Mouse (Mus musculus): ENCODE results near the gene Mmp14. TPM values are rescaled to one million over a fixed set of nuclear protein-coding genes. Genes with fewer than 3 reads are reported as not detected.

Gene Mmp14
- total RNA-seq, 2 experiments from 2014 or later = 39.1 to 41.0 TPM

DNA sequence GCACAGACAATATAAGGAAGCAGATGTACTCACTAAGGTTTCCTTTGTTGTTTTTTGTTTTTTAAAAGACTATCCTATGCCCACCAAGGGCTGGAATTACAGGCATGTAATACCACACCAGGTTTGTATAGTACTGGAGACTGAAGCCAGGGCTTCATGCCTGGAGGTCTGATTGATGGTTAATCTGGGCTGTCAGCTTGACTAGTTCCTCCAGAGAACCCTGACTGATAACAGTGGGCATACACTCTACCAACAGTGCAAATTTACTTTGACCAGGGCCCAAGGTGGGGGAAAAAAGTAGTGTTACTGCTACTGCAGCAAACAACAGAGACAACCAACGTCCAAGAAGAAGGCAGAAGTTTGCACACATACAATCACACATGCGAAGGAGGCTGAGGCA, 40.1 kb downstream of the Mmp14 start:
- no peak for DNase-seq (ENCODE audit: low spot score in 2 of 2)

DNA sequence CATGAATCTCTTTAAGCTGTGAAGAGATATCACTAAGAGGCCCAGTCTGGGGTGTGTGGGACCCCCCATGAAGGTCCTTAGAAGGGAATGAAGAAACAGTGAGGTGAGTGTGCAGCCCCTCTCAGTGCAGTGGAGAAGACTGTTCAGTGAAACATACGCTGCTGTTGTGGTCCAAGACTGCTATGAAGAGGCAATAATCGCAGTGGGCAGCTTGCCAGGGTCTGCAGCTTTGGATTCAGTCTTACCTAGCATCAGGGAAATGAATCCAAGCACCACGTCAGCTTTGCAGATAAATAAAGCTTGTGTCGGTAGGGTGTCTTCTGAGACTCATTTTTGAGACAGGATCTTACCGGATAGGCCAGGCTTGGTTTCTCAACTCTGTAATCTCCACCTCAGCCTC, 41.3 kb downstream of the Mmp14 start:
- DNase-seq (ENCODE audit: low spot score in 2 of 2) = no peak

DNA sequence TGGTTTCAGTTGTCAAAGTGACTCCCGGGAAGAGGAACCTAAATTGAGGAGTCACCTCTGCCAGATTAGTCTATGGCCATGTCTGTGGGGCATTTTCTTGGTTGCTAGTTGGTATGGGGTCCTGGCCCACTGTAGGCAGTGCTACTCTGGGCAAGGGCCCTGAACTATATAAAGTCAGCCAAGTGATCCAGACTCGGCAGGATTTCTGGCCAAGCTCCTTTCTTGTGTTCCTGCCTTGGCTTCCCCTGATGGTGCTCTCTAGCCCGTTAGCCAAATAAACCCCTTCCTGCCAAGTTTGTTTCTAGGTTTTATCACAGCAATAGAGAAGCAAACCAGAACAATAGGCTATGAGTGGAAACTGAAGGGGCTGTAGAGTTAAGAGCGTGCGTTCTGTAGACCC, 43.3 kb downstream of the Mmp14 start:
- no peak for DNase-seq (ENCODE audit: low spot score in 2 of 2)

DNA sequence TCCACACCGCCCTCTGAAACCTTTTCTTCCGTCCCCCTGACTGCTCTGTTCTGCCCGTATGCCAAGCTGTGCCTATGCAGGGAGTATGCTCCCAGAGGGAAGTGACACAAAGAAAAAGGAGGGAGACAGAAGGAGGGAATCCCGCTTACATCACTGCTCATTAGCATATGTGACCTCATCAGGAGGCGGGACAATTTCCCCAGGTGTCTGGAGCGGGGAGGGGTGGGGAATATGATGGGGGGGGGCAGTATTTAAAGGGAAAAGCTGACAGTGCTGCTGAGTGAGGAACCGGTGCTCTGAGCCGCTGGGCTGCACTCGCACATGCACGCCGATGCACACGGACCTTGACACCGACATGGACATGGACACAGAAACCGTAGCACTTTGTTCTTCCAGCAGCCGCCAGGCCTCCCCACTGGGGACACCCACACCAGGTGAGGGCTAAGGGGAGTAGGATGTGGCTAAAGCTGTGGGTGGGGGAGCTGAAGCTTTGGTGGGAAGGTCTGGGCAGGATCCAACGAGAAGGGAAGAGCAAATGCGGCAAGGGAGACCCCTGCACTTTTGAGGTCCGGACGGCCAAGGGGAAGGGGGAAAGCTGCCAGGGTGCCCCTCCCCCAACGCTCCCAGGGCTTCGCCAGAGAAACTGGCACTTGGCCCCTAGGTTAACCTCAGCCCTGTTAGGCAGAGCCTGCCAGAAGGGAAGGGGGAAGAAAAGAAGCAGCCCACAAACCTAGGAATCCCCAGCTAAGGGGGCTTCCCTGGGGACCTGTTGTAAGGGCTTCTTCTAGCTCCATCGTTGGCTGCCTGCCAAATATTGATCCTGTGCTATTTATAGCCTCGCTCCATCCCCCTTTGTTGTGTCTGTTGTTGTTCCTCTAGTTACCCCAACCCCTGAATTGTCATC, 44.8 kb downstream of the Mmp14 start, which contains the start of gene Rem2:
Rem2 (plus strand) TSS at position 160 of the 904 bp plus-strand sequence.
- peak; percentile 47 to 64 for DNase-seq (ENCODE audit: low spot score in 2 of 2)

DNA sequence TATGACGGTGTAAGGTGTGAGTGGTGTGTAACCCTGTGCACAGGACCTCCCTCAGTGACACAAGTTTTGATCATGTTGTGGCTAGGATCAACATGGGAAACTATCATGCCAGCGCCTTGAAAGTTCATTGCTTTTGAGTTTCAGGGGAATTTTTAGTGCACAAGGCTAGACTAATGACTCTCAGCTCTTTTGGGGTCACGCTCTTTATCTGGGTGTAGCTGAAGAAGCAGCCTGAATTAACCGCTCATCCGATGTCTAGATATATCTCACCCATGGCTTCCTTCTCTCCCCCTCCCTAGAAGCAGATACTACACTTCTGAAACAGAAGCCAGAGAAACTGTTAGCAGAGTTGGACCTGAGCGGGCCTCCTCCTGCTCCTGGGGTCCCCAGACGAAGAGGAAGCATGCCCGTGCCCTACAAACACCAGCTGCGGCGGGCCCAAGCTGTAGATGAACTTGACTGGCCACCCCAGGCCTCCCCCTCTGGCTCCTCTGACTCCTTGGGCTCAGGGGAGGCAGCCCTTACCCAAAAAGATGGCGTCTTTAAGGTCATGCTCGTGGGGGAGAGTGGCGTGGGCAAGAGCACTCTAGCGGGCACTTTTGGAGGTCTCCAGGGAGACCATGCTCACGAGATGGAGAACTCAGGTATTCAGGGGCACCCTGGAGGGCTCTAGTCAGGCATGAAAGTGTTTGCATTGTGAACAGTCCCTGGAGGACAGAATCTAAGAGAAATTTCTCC, 45.9 kb downstream of the Mmp14 start:
- no peak for DNase-seq (ENCODE audit: low spot score in 2 of 2)

DNA sequence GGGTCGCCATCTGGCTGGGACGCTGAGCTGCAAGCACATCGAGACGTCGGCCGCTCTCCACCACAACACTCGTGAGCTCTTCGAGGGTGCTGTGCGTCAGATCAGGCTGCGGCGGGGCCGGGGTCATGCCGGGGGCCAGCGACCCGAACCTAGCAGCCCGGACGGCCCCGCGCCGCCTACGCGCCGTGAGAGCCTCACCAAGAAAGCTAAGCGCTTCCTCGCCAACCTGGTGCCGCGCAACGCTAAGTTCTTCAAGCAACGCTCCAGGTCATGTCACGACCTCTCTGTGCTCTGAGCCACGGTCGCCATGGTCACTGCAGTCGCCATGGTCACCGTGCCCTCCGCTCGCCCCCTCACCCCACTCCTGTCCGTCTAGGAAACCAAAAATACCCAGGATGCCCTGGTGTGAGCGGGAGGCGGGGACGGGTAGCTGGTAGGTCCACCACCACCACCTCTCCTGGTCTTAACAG, 48.1 kb downstream of the Mmp14 start:
- no peak for DNase-seq (ENCODE audit: low spot score in 2 of 2)

DNA sequence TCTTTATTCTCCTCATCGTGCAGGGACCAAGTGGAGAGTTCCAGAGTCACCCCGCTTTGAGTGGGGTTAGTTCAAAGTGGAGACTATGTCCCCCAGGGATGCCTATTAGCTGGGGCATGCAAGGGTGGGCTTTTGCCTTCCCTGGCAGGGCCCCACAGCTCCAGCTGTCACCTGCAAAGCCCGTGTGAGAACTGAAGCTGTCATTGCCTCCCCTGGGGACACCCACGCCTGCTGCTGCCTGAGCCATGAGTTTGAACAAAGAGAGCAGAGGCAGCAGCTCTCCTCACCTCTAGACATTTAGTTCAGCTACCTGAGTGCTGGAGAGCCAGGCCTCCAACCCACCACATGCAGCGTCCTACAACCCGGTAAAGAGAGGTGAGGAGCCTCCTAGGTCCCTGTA, 49.3 kb downstream of the Mmp14 start:
- DNase-seq (ENCODE audit: low spot score in 2 of 2) = no peak

DNA sequence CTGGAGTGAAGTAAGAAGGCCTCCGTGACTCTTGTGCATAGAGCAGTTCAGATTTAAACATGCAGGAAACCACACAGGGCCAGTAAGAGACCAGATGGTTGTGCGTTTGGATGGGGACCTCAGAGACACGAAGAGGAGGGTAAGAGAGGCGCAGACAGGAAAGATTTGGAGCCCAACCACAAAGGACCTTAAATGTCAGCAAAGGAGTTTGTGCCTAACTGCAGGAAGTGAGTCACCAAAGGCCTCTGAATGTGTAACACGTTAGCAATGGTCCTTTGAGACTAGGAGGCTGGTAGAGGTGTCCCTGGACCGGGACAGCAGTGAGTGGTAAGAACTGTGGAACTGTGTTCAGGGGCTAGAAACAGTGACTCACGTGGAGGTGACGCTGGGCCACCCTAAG, 50.0 kb downstream of the Mmp14 start:
- DNase-seq (ENCODE audit: low spot score in 2 of 2) = no peak

DNA sequence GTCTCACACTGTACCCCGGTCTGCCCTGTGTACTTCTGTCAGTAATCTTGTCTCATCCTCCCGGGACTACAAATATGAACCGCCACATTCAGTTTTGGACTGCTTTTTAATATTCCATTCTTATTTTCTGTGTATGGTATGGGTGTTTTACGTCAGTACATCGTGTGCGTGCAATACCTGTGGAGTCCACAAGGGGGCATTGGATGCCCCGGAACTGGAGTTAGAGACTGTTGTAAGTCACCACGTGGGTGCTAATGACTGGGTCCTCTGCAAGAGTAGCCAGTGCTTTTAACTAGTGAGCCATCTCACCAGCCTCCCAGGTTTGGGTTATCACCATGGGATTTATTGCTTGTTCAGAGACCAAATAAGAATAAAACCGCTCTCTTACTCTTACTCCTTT, 51.1 kb downstream of the Mmp14 start:
- peak; percentile 44 to 46 for DNase-seq (ENCODE audit: low spot score in 2 of 2)

DNA sequence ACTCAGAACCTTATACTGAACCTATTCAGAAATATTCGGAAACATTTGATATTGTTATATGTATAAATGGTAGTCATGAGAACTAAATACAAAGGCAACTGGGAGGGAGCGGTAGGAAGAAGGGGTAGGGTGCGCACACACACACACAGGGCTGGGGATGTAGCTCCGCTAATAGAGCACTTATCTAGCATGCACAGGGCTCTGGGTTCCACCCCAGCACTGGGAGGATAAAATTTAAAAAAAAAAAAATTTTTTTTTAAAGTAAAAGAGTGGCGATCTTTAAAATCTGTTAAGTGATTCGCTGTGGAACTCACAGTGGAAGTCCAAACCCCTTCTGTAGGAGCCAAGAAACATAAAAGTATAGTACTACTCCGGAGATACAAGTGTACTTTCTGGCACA, 54.5 kb downstream of the Mmp14 start:
- no peak for DNase-seq (ENCODE audit: low spot score in 2 of 2)

DNA sequence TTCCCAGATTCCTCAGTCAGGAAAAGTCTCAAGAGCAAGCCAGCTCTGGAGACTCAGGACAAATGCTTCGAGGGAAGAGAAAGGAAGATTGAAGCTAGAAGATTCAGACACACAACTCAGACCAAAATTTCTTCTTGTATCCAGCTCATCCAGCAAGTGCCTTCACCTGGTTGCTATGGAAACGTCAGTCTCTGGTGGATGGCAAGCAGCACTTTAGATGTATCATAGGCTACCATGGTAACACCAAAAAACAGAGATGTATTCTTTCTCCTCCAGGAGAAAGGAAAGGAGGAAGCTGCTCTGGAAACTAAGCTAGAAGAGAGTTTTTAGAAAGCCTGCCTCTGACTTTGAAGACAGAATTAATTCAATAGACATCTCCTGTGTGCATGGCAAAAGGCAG, 56.3 kb downstream of the Mmp14 start:
- no peak for DNase-seq (ENCODE audit: low spot score in 2 of 2)

DNA sequence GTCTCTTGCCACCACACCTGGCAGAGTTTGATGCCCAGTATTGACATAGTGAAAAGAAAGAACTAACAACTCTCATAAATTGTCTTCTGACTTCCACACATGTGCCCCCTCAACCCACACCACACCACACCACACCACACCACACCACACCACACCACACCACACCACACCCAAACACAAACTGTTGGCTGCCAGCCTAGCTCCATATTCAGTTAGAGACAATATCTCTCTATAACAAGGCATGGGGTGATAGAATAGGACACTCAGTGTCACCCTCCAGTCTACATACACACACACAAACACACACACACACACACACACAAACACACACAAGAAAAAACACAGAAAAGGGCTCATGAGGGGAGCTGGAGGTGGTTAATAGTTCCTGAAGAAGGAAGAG, 56.9 kb downstream of the Mmp14 start:
- no peak for DNase-seq (ENCODE audit: low spot score in 2 of 2)

DNA sequence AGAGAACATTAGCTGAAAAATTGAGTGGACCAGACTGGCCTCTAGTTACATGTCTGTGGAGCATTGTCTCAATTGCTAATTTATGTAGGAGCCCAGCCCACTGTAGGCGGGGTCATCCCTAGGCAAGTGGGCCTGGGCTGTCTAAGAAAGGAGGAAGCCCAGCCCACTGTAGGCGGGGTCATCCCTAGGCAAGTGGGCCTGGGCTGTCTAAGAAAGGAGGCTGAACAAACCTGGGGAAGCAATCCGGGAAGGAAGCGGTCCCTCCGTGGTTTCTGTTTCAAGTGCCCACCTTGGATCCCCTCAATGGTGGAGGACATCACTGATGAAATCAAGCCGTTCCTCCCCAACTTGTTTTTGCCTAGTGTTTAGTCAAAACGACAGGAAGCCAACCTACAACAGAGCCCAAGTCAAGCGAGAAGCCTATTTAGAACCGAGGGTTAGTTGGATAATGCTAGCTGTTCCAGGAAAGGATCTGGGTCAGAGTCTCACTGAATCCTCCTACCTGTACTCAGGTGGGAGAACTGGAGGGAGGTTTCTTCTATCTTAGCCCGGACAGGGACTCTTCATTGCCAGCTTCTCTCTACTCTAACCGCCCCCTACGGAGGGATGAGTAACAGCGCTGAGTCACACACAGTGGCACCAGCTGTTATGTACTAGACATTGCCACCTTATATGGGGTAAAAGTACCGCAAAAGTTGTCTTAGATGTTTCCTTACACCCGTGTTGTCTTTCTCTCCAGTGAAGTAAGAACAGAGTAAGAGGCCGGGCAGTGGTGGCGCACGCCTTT, 61.1 kb downstream of the Mmp14 start:
- DNase-seq (ENCODE audit: low spot score in 2 of 2) = no peak

DNA sequence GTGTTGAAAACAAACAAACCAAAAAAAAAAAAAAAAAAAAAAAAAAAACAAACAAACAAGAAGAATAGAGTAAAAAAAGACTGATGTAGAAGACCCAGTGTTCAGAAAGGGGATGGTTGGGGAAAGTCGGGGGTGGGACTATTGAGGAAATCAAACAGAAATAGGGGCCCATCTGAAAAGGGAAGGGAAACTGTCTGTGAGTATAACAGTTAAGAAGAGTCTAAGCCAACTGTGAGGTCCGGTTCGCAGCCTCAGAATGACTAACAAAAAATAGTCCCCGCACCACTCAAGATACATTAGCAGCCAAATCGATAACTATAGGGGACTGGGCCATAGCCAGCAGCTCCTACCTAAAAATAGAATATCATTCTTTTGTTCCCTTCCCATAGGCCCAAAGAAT, 61.8 kb downstream of the Mmp14 start:
- no peak for DNase-seq (ENCODE audit: low spot score in 2 of 2)

DNA sequence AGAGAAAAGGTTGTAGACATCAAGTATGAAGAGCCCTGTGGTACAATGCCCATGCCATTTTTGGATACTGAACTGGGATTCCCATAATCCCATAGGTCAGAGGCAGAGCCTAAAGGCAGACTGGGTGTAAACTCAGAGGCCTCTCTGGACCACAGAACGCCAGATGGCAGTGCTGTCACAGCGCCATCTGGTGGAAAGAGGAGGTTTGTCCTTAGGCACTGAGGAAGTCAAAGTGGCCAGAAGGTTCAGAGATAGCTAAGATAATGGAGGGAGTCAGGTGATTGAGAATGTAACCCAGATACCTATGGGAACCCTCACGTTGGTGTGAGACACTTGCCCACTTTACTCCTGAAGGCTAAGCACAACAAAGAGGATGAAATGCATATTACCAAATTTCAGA, 62.8 kb downstream of the Mmp14 start:
- peak; percentile 53 to 69 for DNase-seq (ENCODE audit: low spot score in 2 of 2)

Other genes starting within 250 kb of the Mmp14 start
- 100 to 1,000 TPM; 127 TPM for gene Dad1, start 177.5 kb upstream of the Mmp14 start, total RNA-seq (2021)
- gene Abhd4, start 177.4 kb upstream of the Mmp14 start, total RNA-seq (2021) = 10 to 100 TPM; 45.1 to 49.8 TPM
- not detected for gene Olfr49, start 146.7 kb upstream of the Mmp14 start, total RNA-seq (2021)
- gene Oxa1l, start 70.8 kb upstream of the Mmp14 start, total RNA-seq (2021) = 10 to 100 TPM; 69.3 to 70.0 TPM
- 1 to 10 TPM; 2.5 to 2.7 TPM for gene Slc7a7, start 13.8 kb upstream of the Mmp14 start, total RNA-seq (2021)
- 100 to 1,000 TPM; 109 to 138 TPM for gene Mrpl52, start 4.7 kb upstream of the Mmp14 start, total RNA-seq (2021)
- gene Lrp10, start 32.5 kb downstream of the Mmp14 start, total RNA-seq (2021) = 10 to 100 TPM; 40.3 to 42.2 TPM
- 10 to 100 TPM; 26.9 to 31.5 TPM for gene Rem2, start 44.5 kb downstream of the Mmp14 start, total RNA-seq (2021)
- gene Prmt5, start 85.9 kb downstream of the Mmp14 start, total RNA-seq (2021) = 10 to 100 TPM; 82.2 to 91.8 TPM
- 1 to 10 TPM; 4.7 to 6.7 TPM for gene Haus4, start 123.0 kb downstream of the Mmp14 start, total RNA-seq (2021)
- 1 to 10 TPM; 3.8 to 4.3 TPM for gene Ajuba, start 145.9 kb downstream of the Mmp14 start, total RNA-seq (2021)
- 1 to 10 TPM; 5.1 to 5.5 TPM for gene 4931414P19Rik, start 174.4 kb downstream of the Mmp14 start, total RNA-seq (2021)
- gene Psmb5, start 186.4 kb downstream of the Mmp14 start, total RNA-seq (2021) = 100 to 1,000 TPM; 201 to 217 TPM
- gene Psmb11, start 189.8 kb downstream of the Mmp14 start, total RNA-seq (2021) = under 1 TPM; 0.21 to 0.25 TPM
- not detected for gene Gm17606, start 209.3 kb downstream of the Mmp14 start, total RNA-seq (2021)
- 10 to 100 TPM; 14.7 to 17.2 TPM for gene Cdh24, start 209.8 kb downstream of the Mmp14 start, total RNA-seq (2021)